Mouse (Mus musculus): ENCODE data around the gene Errfi1.

DNA sequence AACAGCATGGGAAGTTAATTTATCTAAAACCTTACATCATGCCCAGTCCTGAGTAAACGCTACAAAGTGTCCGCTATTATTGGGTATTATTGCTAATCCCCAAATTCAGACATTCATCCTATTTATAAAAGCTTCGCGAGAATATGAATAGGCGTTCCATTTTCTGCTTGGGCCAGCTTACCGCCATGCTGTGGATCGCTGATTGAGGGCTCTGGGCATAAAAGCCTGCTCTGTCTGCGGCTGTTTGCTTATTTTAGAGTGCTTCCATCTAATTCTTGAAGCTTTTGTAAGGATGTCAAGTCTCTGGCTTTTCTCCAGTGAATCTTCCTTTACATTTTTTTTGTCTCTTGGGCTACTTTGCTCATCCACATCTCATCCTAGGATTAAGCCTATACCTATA, 7.4 kb upstream of the Errfi1 start:
- no peak for TF ChIP-seq POLR2A (IDR thresholded peaks at IDR 0.05; ENCODE audit: low read depth, low read length)
- TF ChIP-seq CTCF (IDR thresholded peaks at IDR 0.05; ENCODE audit: borderline replicate concordance, insufficient read depth, low read length) = no peak
